Comparison of ENCODE assay signal across 9 mouse cellular contexts in genomic region chr12:45466066-45466465, GRCm38 (mm10).
A peak's percentile ranks its signal among the peaks of the same experiment; 100 is the strongest.
DNase-seq lines count a peak whose midpoint lies in the region; ATAC-seq lines count a peak whose summit lies in the region.
"Had no signal": no experiment of that assay in that cellular context is flagged by ENCODE, and none has a peak within 500 bp of the region (broad histone marks: within the 10 kb centered on the region; RNA-seq: fewer than 3 reads in every experiment).

No protein-coding gene starts in this region.

- WGBS in forebrain, embryonic 16.5 days = 60% methylated on average over 3 of the region's 3 CpGs

- H3K27ac ChIP-seq in forebrain, embryonic 16.5 days (ENCODE audit: low read length) = 0 out of 2 replicates have a peak overlapping the region, but pooled peaks have one; percentile 18
- H3K27ac ChIP-seq: limb, embryonic 13.5 days had no signal

- peaks cover 8% of the 10 kb centered on the region for H3K4me1 ChIP-seq in forebrain, embryonic 16.5 days (replicated peaks; ENCODE audit: control insufficient read depth, insufficient read depth, low read length)
- H3K4me1 ChIP-seq: limb, embryonic 13.5 days had no signal

- no peak overlapping the region for H3K4me3 ChIP-seq in forebrain, embryonic 16.5 days (replicated peaks; ENCODE audit: low read length)
- H3K4me3 ChIP-seq: limb, embryonic 13.5 days had no signal

- peak; percentile 95 for ATAC-seq in forebrain, embryonic 16.5 days
- no peak for ATAC-seq in erythroblast, adult 5-6 weeks (replicated peaks; ENCODE audit: low FRiP score, poor library complexity, severe bottlenecking)

- peak; percentile 12 to 60 for DNase-seq in adrenal gland, adult (ENCODE audit: inconsistent age in 2 of 2, low spot score in 1 of 2)
- no peak for DNase-seq in adrenal gland, adult 18-20 months (ENCODE audit: low spot score in 2 of 2)
- peak; percentile 77 for DNase-seq in brain, embryonic 18.5 days (ENCODE audit: low read depth, low spot score)
- peak; percentile 16 to 64 for DNase-seq in layer of hippocampus, adult 18-20 months (ENCODE audit: low spot score in 2 of 2)
- peak; percentile 20 for DNase-seq in neural tube, embryonic 10.5 days (ENCODE audit: extremely low spot score, low spot score)
- DNase-seq in T-cell, adult 2 months (ENCODE audit: low spot score) = no peak

- no peaks in the 10 kb centered on the region for H3K9me3 ChIP-seq in forebrain, embryonic 16.5 days (ENCODE audit: control insufficient read depth, low read length)
- H3K9me3 ChIP-seq: limb, embryonic 13.5 days had no signal

- no peaks in the 10 kb centered on the region for H3K36me3 ChIP-seq in forebrain, embryonic 16.5 days (ENCODE audit: control insufficient read depth, insufficient read depth)
- H3K36me3 ChIP-seq: limb, embryonic 13.5 days had no signal

- no peak overlapping the region for H3K4me2 ChIP-seq in forebrain, embryonic 16.5 days (ENCODE audit: low read length)
- H3K4me2 ChIP-seq: limb, embryonic 13.5 days had no signal

- H3K27me3 ChIP-seq in forebrain, embryonic 16.5 days (replicated peaks; ENCODE audit: control insufficient read depth, insufficient read depth, low read length) = no peaks in the 10 kb centered on the region
- H3K27me3 ChIP-seq: limb, embryonic 13.5 days had no signal

- H3K9ac ChIP-seq in forebrain, embryonic 16.5 days (replicated peaks; ENCODE audit: low read depth, low read length) = no peak overlapping the region
- H3K9ac ChIP-seq: limb, embryonic 13.5 days had no signal

Comparison
In these comparisons a context has a peak if more than half of its experiments do, and no peak if none do; other contexts are left out.
1. DNase-seq: peak in adrenal gland, adult (2 of 2), brain, embryonic 18.5 days (single experiment), layer of hippocampus, adult 18-20 months (2 of 2) and neural tube, embryonic 10.5 days (single experiment); none in adrenal gland, adult 18-20 months (0 of 2) and T-cell, adult 2 months (single experiment).